Mouse (Mus musculus) cerebellum, adult 2 months (tissue): ENCODE measurements around the gene Lix1.

Experiments
- CTCF ChIP-seq: fragments of 200-500 bp; IDR thresholded peaks from 2 replicates; pipeline ENCODE4 v1.5.1; 2011; ENCODE audit warnings: low read depth, mild to moderate bottlenecking, control low read depth, low read length, moderate library complexity, borderline replicate concordance; ENCODE audit not compliant: insufficient read depth
- POLR2A ChIP-seq: fragments of 200-500 bp; IDR thresholded peaks from 2 replicates; pipeline ENCODE4 v1.6.1; 2011; ENCODE audit warnings: low read length, control low read depth, borderline replicate concordance; ENCODE audit not compliant: insufficient read depth

- TF ChIP-seq CTCF (no peak), POLR2A (no peak)
Observed at GRCm38 (mm10) chr17:17441876-17442498, 39.5 kb downstream of the Lix1 start.
